Mouse (Mus musculus): ENCODE results near the gene Slc24a3. TPM values are rescaled to one million over a fixed set of nuclear protein-coding genes. Genes with fewer than 3 reads are reported as not detected.

Gene Slc24a3
- total RNA-seq, 2 experiments from 2014 or later = 11.6 to 12.0 TPM

DNA sequence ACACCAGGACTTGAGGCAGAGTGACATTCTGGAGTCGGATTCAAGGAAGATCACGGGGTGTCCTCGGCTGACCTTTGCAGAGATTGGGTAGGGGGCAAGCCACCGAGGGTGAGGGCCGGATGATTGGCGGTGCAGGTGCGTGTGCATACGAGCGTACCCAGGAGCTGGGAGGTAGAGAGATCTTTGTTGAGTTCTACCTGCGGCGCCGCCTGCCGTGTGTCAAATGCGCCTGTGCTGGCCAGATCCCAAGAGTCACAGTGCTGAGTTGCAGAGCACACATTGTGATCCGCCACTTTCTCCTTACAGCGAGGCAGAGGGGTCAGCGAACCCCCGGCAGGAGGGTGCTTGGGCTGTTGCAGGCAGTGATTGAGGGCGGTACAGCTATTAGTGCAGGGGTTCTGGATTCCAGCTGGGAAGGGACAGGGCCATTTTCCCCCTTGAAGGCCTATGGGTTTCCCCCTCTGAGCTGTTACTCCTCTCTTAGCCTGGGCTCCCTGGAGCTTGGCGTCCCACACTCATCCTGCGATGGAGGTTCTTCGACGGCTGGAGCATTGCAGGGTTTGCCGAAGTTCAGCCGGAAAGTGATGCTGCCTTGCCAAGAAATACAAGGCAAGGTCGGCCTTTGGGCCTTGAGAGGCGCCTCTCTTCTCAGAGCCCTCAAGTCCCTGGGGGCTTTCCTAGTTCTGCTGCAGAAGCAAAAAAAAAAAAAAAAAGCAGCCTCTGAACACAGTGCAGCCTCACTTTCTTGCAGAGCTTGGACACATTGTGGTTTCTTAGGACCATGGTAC lies 508.4 kb downstream of the Slc24a3 start:
- peak in 1 of 2 experiments; percentile 23 for DNase-seq (ENCODE audit: low spot score in 2 of 2)

GRCm38 (mm10) chr2:145676544-145676925 lies 509.0 kb downstream of the Slc24a3 start:
- DNase-seq (ENCODE audit: low spot score in 2 of 2) = no peak

DNA sequence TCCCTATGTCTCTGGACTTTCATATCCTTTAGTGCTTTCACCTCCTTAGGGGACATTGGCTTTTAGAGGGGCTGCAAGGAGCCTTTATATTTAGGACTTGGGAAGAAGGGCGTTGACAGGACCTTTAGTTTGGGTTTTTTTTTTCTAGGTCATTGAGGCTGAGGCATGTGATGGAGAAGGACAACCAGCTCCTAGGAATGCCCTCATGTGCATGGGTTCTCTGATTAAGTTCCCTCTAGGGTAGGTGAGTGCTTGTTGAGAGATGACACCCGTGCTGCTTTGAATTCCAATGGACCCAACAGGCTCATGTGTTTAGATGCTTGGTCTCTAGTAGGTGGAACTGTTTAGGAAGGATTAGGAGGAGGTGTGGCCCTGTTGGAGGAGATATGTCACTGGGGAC lies 509.4 kb downstream of the Slc24a3 start:
- DNase-seq (ENCODE audit: low spot score in 2 of 2) = no peak

GRCm38 (mm10) chr2:145680141-145680540 lies 512.6 kb downstream of the Slc24a3 start:
- DNase-seq (ENCODE audit: low spot score in 2 of 2) = no peak

GRCm38 (mm10) chr2:145680762-145681161 lies 513.2 kb downstream of the Slc24a3 start:
- no peak for DNase-seq (ENCODE audit: low spot score in 2 of 2)

GRCm38 (mm10) chr2:145681626-145682025 lies 514.1 kb downstream of the Slc24a3 start:
- no peak for DNase-seq (ENCODE audit: low spot score in 2 of 2)

DNA sequence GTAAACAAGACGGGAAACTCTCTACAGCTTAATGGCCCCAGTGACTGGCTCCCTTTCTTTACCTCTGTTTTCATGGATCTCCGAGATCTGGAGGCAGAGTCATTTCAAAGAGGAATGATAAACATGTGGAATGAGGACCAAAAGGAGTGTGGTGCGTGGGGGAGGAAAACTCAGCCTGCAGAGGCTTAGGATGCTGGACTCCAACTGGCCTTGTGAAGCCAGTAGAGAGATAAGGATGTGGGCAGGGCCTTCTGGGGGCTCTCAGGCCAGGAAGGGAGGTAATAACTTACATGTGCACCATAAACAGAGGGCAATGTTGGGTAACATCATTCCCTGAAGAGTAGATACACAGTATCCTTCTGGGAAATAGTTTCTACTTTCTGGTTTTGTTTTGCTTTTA lies 515.4 kb downstream of the Slc24a3 start:
- no peak for DNase-seq (ENCODE audit: low spot score in 2 of 2)

DNA sequence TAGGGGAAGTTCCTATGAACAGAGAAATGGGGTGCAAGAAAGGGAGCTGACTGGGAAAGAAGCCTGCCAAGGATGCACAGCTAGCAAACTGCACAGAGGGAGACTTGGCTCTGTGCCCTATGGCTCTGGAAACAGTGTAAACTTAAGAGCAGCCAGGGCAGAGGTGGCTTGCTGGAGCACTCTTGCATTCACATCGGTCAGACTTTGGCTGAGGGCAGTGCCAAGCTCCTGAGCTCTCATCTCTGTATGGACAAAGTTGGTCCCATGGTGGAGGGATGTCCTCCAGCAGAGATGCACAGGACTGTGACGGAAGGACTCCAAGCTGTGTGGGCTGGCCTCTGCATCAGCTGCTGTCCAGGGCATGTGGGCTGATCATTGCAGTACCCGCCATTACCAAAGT lies 516.0 kb downstream of the Slc24a3 start:
- peak in 1 of 2 experiments; percentile 44 for DNase-seq (ENCODE audit: low spot score in 2 of 2)

- no peak for DNase-seq (ENCODE audit: low spot score in 2 of 2)
Observed at GRCm38 (mm10) chr2:145684151-145684550, 516.6 kb downstream of the Slc24a3 start.

DNA sequence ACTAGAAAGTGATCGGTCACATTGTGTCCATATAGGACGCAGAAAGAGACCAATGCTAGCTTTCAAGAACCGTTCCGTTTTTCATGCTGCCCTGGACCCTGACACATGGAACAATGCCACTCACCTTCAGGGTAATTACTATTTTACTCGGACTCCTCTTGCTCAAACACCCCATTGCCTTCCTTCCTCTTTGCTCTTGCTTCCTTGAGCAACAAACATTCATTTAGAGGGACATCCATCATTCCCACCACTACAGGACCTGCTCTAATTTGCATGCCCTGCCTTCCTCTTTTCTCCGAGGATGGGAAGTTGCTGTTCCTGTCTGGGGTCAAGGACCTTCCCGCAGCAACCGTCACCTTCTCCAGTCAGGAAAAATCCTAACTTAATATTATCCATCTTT lies 517.3 kb downstream of the Slc24a3 start:
- DNase-seq (ENCODE audit: low spot score in 2 of 2) = no peak

- DNase-seq (ENCODE audit: low spot score in 2 of 2) = no peak
Observed at GRCm38 (mm10) chr2:145686017-145686416, 518.5 kb downstream of the Slc24a3 start.

DNA sequence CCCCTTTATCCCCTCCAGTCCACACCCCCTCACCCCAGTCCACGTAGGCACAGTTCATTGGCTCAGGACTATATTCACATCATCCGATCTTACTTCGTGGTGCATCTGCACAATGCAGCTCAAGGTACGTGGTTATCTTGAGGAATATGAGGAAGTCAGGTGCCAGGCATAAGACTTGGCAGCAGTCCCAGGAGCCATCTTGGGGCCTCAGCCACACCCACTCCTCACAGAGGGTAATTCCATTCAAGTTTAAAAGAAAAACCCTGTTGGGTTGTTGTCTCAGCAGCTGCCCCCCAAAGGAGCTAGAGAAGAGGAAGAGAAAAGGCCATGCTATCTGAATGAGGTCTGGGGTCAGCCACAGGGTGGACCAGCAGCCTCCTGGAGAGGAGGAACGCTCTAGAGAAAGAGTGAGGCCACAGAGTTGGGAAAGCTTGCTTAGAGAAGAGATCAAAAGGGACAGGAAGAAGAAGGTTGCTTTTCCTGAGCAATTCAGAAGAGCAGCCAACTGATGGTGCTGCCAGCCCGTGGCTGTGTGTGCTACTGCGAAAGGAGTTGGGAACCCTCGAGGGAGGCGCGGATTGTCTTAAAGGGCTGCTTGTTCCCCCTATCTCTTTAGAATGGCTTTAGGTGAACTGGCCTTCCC lies 523.9 kb downstream of the Slc24a3 start:
- DNase-seq (ENCODE audit: low spot score in 2 of 2) = no peak
